Mouse (Mus musculus) ovary, adult 18-20 months (tissue): ENCODE results near the gene Syde2.

ENCODE experiments used
- DNase-seq: peaks from one replicate; pipeline ENCODE4 v3.0.0; 2022; ENCODE audit warnings: low spot score, mixed read lengths

Gene Syde2

DNA sequence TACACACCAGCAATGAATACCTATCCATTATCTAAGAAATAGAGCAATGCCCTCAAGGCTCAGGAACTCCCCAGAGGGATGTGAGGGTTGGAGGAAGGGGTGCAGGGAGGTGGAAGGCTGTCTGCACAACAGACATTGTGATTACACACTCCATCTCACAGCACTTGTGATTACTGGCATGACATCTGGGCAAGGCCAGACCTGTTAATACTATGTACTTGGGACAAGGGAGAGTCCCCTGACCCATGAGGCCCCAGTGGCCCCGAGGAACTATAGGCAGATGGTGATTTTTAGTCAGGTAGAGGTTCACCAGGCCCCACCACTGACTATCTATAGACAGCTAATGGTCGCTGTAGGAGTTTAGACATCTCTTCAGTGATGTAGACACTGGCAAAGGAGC, 66.2 kb downstream of the Syde2 start:
- no peak for DNase-seq

DNA sequence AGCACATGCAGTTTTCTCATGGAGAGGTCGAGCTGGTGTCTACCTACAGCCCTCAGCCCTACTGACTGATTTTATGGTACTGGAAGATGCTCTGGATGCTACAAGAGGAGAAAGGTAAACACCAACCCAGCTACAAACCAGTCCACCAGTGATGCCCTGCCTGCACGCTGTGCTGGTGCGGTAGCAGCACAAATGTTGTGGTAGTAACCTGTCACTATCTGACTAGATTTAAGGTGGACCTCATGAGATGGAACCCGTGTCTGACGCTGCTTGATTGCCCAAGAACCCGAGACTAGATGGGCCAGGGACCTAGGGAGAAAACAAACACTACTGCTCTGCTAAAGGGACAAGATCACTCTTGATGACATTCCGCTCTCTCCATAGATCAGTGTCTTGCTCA, 69.5 kb downstream of the Syde2 start:
- DNase-seq: no peak

DNA sequence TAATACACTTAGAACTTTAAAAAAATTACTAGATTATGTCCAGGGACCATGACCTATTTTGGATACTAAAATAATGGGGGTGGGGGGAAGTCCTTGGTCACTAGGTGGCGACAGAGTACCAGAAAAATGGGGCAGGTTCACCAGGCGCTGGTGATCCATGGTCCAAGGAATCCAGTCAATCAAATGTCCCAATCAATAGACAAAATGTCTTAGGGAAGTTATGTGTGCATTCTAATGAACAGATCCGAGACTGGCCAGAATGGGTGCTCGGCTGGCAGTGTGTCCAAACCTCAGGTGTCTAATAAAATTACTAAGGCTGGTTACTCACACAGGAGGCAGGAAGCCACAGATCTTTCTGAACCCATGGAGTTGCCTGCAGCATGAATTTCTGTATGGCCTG, 70.6 kb downstream of the Syde2 start:
- DNase-seq: no peak

DNA sequence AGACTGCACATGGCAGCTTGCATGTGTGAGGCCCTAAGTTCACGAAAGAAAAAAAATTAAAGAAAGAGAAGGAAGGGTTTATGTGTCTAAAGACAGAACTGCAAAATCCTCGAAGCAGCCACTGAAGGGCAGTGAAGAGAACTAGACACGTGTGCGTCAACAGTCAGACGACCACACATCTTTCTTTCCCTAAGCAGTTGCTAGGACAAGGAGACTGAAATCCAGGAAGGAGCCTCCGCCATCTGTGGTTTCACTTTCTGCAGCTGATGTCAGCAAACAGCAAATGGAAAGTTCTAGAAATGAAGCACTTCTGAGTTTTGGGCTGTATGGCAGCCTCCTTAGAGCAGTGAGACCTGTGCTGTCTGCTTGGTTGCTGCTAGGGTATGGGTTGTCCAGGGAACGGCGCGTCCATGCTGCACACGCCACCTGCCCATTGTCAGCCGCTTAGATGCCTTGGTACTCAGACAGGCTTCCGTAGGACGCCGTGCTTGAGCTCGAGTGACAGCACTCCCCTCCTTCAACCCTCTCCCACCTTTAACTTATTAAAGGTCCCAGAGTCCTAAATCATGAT, 71.8 kb downstream of the Syde2 start:
- no peak for DNase-seq

DNA sequence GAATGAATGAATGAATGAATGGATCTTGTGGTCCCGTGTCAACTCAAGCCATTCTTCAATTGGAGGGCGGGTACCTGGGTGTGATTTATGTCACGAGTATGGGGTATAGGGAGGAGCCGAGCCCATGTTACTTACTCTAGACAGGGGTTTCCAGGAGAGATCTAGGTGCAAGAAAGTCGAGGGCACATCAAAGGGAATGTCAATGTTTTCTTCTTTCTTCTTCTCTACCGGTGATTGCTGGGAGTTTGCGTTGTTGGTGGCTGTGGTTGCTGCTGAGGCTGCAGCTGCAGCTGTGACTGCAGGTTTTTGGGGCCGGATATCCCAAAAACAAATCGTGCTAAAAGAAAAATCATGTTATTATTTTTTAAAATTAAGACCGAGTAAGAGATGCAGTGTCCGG, 75.5 kb downstream of the Syde2 start:
- DNase-seq: no peak

DNA sequence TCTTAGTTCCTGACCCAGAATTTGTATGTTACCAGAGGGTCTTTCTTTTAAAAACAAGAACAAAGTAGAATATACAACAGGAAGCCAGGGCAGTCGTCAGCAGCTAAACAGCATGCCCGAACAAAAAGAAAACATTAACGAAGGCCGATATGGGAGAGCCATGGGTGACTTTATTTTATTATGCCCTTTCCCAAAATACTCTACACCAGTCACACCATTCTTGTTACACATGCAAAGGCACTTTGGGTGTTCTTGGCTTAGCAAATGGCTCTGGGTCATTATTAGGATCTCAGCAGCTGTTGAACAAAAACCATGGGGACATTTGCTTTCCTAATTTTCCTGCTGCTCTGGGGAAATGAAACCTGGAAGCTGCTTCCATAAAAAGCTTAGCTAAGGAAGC, 81.6 kb downstream of the Syde2 start:
- no peak for DNase-seq
